Mouse (Mus musculus) C2C12 (cell line): ENCODE measurements at regions not wholly inside any gene's neighbourhood (a gene's known extent, or its start where the extent isn't known, plus 50 kb on each side); places are given as distances from the start of the nearest gene placed in this dataset.
"Not testable (repeated sequence)": the region's sequence is repeated elsewhere in the genome, so short reads cannot be mapped to it uniquely, and the experiment has no call there.

Experiments used
- CTCF ChIP-seq: IDR thresholded peaks from one replicate; pipeline ENCODE4 v1.5.1; 2011; ENCODE audit not compliant: control insufficient read depth, insufficient read depth, insufficient read length
- MAX ChIP-seq: IDR thresholded peaks from one replicate; pipeline ENCODE4 v1.6.1; 2011; ENCODE audit warnings: mild to moderate bottlenecking, control low read depth
- USF1 ChIP-seq: IDR thresholded peaks from one replicate; pipeline ENCODE4 v1.6.1; 2011; ENCODE audit warnings: low read depth, mild to moderate bottlenecking, control low read depth, moderate library complexity

DNA sequence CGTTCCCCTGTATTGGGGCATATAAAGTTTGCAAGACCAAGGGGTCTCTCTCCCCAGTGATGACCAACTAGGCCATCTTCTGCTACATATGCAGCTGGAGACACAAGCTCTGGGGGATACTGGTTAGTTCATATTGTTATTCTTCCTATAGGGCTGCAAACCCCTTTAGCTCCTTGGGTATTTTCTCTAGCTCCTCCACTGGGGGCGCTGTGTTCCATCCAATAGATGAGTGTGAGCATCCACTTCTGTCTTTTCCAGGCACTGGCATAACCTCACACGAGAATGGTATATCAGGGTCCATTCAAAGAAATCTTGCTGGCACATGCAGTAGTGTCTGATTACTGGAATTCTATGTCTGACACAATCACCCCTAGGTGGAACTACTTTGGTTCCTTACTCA, 675.9 kb upstream of the Rag2 start:
- TF ChIP-seq MAX, CTCF, USF1: not testable (repeated sequence)
